Mouse (Mus musculus) natural killer cell, adult 2 months (primary cell): ENCODE data around the gene Susd2.

Experiments
- DNase-seq, 2 experiments: peaks; one replicate each; pipeline ENCODE4 v3.0.0; 2022; ENCODE audit warnings: low spot score in 2 of 2

The Susd2 gene

DNA sequence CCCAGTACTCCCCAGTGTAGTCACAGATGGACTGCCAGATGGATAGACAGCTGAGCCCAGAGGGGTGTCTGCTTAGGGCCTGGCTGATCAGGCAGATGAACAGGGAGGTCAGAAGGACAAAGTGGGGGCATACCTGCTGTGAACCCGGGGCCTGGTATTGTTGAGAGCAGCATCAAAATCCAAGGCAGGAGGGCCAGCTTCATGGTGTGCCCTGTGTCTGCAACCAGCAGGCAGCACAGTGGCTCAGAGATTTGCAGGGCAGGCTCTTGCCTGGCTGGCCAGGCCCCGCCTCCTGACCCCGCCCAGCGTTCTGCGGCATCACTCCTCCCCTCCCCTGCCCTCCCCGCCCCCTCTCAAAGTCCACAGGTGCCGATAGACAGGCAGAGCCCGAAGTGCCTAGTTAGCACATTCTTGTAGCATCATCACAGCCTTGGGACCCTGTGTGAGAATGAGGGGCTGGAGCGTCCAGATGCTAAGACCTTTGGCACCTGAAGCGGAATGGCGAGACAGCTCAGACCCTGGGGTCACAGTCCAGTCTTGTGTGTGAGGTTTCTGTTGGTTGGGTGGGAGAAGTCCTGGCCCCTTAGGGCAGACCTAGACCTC is at the start of gene Susd2:
TSS of gene Susd2 (minus strand) at position 268 of the 603 bp plus-strand sequence.
- DNase-seq, result no peak

DNA sequence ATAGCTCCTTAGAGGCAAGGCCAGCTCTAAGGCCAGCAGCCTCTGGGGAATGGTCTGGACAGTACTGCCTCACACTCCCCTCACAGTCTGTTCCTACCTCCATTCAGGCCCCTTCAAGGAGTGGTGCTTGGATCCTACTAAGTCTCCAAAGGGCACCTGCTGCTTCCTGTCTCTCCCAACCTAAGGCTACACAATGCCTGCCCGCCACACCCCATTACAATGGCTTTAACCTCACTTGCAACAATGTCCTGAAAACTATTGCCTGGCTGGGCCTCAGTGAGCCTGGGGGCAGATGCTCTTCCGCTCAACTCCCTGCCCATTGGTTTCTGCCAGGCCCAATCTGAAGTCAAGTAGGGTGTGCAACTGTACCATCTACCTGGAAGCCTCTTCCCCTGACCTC is 44.8 kb upstream of the Susd2 start:
- no peak for DNase-seq

- DNase-seq, result no peak
Observed at GRCm38 (mm10) chr10:75686724-75687123, 42.9 kb upstream of the Susd2 start.

DNA sequence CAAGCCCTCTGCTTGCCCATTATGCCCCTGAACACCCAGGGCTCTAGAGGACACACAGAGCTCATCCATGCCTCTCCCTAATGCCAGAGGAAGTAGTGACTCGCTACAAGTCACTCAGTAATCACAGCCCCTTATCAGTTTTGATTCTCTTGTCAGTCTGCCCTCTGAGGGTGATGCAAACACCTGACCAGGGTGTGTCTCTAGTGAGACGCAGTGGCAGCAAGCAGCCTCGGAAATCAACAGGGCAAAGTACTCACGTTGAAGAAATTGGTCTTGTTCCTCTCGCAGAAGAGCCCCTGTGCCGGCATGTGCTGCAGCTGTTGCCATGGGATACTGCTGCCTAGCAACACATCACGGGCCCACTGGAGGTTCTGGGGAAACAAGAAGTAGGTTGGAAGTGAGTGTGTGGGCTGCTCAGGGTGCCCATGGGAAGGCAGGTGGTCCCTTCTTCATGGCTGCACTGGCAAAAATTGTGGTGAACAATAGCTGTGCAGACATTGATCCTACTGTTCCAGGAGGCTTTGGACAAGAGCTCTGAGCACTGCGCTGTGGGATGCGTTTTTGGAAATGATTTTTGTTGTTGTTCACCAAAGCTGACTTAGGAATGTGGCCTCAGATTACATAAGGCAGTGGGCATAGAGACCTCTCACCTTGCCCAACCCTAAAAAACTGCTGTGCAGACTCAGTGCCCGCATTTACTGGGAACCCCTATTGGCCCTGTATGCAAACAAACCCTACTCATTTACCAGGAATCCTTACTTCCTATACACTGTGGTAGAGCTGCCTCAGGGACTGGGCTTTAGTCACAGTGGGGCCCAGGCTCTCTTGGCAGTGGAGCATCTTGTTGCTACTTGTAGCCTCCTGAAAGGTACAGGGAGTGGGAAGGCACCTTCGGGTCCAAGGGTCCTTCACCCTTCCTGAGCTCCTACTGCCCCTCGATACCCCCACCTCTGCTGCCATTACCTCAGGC is 40.5 kb upstream of the Susd2 start:
- no peak for DNase-seq

DNA sequence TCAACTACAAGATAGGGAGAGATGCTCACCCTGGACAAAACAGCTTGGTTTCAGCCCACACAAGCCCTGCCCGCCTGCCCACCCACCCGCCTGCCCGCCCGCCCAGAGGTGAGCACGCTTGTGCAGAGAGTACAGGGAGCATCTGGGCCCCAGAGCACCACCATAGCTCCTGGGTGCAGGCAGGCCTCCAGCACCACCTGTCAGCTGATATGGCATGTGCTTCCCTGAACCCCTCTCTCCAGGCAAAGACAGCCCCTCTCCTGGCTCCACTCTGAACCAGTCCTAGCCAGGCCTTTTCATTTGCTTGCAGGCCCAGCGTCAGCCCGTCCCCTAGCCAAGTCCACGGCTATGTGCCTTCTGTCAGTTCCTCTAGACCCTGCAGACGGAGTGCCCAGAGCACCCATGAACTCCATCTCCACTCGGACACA is 36.8 kb upstream of the Susd2 start:
- no peak for DNase-seq

DNA sequence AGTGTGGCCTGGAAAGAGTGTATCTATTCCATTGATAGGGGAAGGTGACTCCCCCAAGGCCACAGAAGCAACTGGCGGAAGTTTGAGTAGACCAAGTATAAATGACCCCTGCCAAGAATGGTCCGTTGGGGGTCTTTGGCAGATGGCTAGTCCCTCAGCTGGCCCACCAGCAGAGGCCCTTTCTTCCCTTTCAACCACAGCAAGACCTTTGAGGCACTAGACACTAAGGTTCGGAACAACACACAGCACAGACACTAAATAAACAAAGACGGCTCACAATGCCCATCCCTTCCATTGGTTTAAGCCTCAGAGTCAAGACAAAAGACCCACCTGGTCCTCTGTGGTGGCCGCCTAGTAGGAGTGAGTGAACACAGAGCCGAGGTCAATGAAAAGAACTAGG is 35.4 kb upstream of the Susd2 start:
- no peak for DNase-seq

DNA sequence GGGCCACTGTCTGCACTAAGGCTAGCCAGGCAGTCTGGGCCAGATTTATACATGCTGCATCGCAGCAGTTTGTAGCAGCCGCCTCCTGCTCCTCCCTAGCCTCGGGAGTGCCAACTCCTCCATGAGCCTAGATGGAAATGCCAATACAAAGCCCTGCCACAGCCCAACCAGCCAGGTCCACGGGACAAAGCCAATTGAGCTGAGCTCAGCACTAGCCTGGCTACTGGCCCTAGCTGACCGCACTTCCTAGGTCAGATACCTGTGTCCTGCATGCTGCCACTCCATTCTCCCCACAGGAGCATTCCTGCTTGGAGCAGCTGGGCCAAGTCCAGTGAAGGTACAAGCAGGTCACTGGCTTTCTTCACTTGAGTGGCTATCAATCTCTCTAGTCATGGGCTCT is 34.2 kb upstream of the Susd2 start:
- no peak for DNase-seq

DNA sequence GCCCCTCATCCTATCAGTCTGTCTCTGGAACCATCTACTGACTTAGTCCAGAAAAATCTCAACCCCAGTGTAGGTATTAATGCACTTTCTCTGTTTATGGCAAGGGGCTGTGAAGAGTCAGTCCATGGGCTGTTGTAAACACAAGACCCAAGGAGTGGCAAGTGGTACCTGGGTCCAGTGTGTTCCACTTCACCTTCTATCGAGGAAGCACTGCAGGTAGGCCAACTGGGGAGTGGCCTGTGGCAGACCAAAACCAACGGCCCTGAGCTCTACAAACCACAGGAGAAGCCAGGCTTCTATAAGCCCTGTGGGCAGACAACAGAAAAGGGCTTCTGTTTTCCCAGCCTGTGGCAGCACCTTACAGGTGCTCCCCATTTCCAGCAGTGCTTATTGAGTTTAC is 33.8 kb upstream of the Susd2 start:
- no peak for DNase-seq

GRCm38 (mm10) chr10:75676819-75677565 is 33.2 kb upstream of the Susd2 start:
- no peak for DNase-seq

DNA sequence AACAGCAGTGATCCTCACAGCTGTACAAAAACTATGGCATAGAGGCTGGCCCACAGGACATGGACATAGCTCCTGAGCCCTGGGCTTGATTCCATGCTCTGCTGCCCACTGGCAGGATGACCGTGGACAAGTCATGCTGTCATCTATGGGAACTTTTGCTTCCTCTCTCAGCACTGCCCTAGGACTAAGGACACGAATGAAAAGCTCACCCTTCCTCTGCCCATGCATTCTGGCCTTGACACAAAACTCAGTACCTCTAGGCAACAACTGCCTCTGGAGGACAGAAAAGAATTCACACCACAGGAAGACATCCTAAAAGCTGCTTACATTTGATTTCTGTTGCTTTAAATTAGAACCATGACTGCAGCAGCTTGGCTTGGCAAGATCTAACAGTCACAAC is 32.5 kb upstream of the Susd2 start:
- DNase-seq, result no peak

DNA sequence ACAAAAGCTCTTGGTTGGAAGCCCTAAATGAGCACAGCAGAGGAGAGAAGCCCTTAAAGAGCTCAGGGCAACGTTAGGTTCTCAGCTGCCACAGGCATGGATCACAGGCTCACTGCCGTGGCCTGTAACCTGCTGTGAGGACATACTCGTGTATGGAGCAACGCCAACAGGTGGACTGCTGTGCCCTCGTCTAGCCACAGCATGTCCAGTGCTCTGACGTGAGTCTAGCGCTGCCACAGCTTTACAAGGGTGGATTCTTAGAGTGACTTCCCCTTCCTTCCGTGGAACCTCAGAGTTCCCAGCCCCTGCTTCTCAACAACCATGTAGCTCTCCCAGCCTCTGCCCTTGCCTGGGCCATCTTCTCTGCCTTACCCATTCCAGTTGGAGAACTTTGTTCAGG is 31.8 kb upstream of the Susd2 start:
- no peak for DNase-seq

- DNase-seq, result no peak
Observed at GRCm38 (mm10) chr10:75669936-75670335, 26.1 kb upstream of the Susd2 start.

GRCm38 (mm10) chr10:75667911-75668270 is 24.1 kb upstream of the Susd2 start:
- peak; percentile 47 to 50 for DNase-seq

DNA sequence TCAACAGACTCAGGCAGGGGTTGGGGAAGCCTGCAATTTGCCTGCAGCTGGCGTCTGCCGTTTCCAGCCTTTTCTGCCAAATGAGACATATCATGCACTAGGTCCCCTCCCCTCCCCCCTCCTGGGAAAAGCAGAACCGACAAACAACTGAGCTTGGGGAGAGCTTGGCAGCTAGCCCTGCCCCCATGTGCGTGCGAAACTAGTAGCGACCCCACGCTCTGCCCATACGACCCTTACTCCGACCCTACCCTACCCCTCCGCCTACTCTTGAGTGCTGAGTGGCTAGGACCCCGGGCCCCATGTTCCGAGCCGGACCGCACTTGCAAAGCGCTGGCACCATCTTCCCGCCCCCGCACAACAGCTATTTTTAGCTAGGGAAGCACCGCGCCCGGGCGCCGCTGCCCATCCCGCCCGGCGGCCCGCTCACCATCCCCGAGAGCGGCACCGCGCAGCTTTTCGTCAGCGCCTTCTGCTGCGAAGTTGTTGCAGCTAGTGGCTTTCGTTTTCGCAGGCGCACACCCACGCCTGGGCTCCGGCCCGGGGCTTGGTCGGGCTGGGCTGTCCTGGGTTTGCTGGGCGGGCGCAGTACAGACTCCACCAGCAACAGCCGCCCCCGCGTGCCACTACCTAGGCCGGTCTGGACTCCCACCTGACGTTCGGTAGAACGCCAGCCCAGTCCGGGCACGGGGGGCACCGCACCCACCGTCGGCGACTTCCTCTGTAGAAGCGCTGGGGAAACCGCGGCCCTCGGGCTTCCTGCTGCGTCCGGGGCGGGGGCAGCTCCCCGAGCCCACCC is 23.5 kb upstream of the Susd2 start:
- peak; percentile 49 to 55 for DNase-seq

DNA sequence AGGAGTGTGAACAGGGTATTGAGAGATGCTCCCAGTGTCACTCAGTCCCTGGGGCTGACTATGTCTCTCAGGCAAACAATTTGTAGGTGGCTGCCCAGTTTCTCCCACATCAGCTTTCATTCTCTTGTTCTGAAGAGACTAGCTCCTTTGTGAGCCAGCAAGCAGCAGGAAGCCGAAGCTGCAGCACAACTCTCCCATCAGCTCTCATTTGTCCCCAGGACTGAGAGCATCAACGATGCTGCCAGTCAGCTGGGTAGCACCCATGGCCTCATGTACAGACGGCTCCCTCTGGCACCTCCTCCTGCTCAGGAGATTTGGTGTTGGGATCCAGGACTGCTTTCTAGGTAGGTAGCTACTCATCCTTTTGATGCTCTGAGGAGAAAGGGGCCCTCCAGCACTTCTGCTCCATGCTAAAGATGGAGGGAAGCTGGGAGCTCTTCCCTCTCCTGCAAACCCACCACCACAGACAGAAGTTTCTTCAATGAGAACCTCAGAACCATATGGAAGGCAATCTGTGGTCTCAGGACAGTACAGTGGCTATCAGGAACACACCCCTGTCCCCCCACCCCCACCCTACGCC is 22.7 kb upstream of the Susd2 start:
- DNase-seq, result no peak

DNA sequence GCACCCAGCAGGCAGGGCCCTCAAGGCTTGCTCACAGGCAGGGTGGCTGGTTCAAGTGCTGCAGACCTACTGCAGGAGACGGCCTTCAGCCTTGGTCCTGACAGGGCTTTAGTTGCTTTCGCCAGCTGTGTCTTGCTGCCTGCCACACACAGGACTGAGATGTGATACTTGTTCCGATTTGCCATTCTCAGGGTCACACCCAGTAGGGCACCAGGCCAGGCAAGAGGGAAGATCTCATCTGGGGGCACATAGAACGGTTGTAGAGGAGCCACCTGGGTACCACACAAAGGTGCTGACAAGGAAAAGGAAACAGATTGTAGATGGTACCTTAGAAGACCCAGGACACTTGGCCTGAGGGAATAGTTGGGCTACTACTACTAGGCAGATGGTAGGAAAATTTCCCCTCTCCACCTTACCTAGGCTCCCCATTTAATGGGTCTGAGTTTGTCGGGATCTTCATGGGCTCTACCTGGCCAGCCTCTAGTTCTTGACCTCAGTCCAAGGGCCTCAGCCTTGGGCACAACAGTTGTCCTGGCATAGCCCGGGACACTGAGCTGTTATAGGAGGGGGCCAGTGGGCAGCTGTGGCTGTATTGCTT is 21.0 kb upstream of the Susd2 start:
- no peak for DNase-seq

DNA sequence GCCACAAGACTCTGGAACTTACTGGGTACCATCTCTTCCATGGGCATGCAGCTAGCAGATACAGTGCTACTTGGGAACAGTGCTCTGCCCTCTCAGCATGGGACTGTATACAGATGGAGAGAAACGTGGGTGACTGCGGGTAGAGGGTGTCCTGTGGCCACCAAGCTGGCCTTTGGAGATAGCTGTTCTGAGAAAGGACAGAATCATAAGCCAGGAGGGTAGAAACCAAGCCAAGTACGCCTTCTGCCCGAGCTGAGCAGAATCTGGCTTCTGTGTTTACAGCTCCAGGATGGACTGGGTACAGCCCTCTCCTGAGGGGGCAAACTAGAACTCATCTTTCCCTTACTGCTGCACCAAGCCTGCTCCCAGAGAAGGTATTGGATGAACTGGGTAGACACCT is 18.8 kb upstream of the Susd2 start:
- DNase-seq, result no peak

- DNase-seq, result no peak
Observed at GRCm38 (mm10) chr10:75661876-75662275, 18.1 kb upstream of the Susd2 start.

- no peak for DNase-seq
Observed at GRCm38 (mm10) chr10:75661381-75661780, 17.6 kb upstream of the Susd2 start.

DNA sequence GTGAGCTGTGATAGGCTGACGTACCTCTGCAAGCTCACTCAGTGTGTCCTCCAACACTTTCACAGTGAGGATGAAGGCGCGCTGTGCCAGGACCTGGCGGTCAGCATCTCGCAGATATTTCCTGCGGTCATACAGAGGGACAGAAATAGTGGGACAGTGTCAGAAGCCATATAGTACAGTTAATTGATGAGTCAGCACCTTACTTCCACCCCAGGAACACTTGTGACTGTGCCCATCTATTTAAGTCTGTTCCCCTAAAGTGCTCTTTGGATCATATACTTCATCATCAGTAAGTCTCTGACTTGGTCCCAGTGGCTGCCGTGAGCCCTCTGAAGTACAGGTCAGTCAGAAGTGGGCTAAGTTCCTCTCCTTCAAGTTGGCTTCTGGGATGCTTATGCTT is 14.0 kb upstream of the Susd2 start:
- DNase-seq, result no peak

GRCm38 (mm10) chr10:75657165-75657564 is 13.4 kb upstream of the Susd2 start:
- DNase-seq, result no peak
